Mouse (Mus musculus) layer of hippocampus, adult 18-20 months (tissue): ENCODE results near the gene Cdh3. TPM values are rescaled to one million over a fixed set of nuclear protein-coding genes. Genes with fewer than 3 reads are reported as not detected.
"Not testable (repeated sequence)": the region's sequence is repeated elsewhere in the genome, so short reads cannot be mapped to it uniquely, and the experiment has no call there.

Experiments used
- DNase-seq, 2 experiments: peaks; one replicate each; pipeline ENCODE4 v3.0.0; 2022; ENCODE audit warnings: low spot score in 2 of 2
- total RNA-seq, 2 experiments: library from RNA; stranded (reverse); gene quantifications; 2 replicates each; pipeline ENCODE4 v1.2.3; 2021

Cdh3 gene
- total RNA-seq, 2 experiments from 2014 or later, result 0.25 TPM; not detected in 1

DNA sequence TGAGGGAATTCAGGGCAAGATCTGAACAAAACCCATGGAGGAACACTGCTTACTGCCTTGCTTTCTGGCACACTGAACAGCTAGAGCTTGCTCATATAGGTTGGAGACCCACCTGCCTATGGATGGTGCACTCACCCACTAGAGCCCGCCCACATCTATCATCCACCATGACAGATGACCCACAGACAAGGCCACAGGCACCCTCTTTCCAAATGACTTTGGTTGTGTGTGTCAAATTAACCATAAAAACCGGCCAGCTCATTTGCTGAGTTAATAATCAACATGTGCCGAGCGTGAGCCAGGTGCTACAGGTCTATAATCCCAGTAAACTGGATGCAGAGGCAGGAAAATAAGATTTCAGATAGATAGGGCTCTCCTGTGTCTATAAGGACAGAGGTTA is 59.7 kb downstream of the Cdh3 start:
- no peak for DNase-seq

DNA sequence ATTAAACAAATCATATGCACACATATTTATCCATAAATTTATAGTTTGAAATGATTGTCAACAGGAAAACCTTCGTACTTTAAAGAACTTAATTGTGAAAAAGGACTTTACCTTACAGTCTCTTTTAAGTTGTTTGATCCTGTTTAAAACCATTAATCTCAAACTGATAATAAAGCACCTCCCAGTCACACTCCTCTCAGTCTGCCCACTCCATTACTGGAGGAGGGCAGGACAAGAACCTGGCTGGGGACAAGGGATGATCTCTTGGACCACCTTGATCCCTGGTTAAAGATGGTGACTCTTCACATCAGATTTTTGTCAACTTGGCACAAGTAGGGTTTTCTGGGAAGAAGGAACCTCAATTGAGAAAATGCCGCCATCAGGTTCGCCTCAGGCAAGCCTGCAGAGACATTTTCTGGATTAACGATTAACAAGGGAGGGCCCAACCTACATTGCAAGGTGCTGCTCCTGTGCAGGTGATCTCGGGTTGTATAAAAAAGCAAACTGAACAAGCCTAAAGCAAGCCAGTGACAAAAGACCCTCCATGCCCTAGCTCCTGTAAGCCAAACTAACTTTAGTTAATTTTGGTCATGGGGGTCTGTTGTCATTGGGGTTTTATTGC is 61.0 kb downstream of the Cdh3 start:
- DNase-seq, result no peak

DNA sequence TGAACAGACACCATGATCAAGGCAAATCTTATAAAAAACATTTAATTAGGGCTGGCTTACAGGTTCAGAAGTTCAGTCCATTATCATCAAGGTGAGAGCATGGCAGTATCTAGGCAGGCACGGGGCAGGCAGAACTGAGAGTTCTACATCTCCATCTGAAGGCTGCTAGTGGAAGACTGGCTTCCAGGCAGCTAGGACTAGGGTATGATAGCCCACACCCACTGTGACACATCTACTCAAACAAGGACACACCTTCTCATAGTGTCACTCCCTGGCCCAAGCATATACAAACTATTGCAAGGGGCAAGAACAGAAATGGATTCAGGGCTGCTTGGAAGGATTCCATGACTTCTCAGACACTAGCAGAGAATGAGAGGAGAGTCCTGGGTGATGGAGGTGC is 61.5 kb downstream of the Cdh3 start:
- not testable (repeated sequence) for DNase-seq

DNA sequence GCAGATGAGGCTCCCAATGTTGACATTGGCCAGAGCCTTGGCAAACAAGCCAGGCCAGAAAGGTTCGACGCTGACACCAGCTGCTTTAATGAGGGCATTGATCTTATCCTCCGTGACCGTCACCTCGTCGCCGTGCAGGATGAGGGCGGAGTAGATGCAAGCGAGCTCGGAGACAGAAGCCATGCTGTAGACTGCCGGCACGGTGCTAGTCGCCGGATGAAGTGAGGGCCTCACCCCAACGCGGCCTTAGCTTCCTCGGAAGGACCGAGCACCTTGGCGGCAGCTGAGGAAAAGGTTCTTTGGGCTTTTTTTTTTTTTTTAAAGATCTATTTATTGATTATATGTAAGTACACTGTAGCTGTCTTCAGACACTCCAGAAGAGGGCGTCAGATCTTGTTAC is 62.5 kb downstream of the Cdh3 start, which contains the start of gene Gm10073:
TSS of gene Gm10073 (minus strand) at position 294 of the 400 bp plus-strand sequence.
- not testable (repeated sequence) for DNase-seq

DNA sequence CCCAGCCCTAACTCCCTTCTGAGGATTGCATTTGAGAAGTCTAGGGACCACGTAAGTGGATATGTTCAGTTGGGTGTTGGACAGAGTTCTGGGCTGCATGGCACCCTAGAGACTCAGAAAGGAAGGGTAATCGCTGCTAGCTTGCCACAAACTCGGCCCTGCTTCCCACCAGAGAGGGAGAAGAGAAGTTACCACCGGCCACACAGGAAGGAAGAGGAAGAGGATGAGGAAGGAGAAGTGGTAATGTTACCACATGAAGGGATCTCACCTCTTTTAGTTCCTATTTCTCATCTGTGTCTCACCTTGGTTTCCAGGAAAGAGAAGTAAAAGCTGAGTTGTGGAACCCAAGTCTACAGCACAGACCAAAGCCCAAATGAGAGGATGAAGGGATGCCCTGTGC is 63.6 kb downstream of the Cdh3 start:
- DNase-seq, result no peak

DNA sequence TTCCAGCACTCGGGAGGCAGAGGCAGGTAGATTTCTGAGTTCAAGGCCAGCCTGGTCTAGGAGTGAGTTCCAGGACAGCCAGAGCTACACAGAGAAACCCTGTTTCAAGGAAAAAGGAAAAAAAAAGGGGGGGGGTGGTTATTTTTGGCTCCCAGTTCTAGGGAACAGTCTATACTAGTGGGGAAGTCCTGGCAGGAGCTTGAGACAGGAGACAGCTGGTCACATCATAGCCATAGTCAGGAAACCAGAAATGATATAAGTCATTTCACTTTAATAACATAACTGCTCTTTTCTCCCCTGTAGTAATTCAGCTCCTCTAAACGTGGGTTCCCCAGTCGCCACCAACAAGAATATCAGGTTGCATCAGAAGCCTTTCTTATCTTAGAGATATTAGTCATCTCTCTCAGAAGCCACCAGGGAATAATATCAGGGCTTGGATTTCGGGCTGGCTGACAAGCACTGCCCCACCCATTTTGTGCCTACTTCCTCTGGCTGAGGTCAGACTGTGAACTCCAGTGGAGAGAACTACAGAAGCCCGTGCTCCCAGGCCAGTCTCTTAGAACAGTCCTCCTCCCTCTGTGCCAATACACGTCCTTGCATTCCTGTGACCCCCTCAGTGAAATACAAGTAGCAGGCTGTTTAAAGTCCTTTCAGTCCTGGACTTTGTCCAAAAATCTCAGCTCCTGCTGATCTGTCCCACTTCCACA is 66.3 kb downstream of the Cdh3 start:
- DNase-seq, result no peak

DNA sequence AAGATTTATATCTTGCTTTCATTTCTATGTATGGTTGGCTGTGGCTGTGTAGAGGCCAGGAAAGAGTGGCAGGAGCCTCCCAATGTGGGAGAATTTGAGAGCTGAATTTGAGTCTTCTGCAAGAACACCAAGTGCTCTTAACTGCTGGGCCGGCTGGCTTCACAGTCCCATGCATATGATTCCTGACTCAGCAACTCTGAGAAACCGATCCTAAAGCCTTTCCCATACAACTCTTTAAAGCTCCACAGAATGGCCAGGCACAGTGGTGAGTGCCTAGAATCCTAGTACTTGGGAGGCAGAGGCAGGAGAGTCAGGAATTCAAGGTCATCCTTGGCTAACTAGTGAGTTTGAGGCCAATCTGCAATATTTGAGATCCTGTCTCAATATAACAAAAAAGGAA is 68.8 kb downstream of the Cdh3 start:
- DNase-seq, result no peak

DNA sequence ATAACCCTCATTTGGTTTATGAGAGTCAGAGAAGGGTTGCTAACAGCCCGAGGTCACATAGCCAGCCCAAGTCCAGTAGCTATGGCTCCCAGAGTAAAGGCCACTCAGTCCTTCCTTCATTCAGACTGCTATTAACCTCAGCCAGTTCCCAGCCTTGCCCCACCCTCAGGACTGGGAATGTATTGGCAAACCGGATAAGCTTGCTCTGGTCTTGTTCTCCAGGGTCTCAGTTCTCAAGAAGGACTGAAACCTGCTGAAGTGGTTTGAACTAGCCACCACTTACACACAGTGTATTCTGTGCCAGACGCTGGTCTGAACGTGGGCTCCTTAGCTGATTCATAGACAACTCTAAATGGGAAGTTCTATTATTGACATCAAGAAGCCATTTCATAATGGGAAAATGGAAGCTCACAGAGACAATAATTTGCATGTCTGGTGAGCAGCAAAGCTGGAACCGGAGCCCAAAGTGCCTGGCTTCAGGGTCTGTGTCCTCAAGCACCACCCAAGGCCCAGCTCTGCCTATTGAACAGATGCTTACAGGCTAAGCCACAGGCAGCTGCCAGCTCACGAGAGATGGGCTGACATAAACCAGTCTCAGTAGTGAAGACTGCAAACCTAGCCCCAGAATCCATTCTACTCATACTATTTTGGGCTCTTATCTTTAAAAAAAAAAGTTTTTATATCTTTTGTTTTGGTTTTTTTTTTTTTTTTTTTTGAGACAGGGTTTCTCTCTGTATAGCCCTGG is 70.8 kb downstream of the Cdh3 start:
- DNase-seq, result no peak

DNA sequence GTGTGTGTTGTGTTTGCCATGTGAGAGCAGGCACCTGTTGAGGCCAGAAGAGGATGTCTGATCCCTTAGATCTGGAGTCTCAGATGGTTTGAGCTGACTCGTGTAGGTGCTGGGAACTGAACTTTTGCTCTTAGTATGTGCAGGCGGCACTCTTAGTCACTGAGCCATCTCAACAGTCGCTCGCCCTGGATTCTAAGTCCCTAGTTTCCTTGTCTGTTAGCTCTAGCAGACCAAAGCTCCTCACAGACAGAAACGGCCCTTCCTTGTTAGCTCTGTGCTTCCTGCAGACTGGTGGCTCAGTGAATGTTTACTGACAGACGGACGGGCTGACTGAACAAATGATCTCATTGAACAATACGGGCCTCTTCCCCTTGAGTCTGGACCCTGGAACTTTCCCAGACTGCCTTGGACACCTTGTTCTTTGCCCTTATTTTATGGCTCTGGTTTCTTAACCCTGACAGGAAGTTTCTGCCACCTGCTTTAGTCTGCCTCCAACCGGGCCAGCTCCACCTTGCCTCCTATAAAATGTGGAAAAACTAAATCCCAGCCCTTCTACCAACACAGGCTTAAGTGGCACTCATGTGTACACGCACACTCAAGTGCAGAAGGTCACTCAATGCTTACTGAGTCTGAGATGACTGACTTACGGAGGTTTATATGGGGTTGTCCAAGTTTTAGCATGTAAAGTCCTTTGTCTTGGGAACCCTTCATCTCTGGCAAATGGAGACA is 74.4 kb downstream of the Cdh3 start:
- no peak for DNase-seq

DNA sequence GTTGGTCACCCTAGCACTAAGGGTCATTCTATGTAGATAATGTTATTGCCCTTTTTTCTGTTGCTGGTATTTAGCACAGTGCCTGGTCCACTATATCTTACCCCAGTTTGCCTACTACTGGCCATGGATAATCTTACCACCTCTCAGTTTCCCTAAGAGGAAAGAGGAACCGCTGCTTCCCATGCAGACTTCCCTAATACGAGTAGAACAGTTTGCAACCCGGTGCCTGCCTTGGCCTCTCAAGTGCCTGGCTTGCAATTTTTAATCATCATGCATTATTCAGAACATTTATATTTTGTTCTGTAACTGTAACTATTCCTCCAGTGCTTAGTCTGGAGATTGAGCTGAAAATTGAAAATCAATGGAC is 75.0 kb downstream of the Cdh3 start:
- no peak for DNase-seq

DNA sequence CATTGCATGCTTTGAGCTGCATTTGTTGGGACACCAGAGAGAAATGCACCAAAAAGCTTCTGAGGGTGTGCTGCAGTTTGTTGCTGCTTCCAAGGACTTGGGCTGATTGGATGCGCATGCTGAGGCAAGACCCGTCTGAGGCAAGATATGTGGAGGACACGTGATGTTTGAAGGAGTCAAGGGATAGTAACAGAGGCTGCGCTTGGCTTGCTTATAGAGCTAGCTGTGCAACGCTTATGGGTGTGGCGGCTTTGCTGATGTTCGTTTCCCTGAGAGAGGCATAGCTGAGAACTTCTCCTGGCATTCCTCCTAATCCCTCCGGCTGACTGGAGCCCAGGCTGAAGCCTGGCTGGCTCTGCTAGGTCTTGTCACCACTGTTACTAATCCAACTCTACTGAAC is 76.2 kb downstream of the Cdh3 start:
- no peak for DNase-seq

DNA sequence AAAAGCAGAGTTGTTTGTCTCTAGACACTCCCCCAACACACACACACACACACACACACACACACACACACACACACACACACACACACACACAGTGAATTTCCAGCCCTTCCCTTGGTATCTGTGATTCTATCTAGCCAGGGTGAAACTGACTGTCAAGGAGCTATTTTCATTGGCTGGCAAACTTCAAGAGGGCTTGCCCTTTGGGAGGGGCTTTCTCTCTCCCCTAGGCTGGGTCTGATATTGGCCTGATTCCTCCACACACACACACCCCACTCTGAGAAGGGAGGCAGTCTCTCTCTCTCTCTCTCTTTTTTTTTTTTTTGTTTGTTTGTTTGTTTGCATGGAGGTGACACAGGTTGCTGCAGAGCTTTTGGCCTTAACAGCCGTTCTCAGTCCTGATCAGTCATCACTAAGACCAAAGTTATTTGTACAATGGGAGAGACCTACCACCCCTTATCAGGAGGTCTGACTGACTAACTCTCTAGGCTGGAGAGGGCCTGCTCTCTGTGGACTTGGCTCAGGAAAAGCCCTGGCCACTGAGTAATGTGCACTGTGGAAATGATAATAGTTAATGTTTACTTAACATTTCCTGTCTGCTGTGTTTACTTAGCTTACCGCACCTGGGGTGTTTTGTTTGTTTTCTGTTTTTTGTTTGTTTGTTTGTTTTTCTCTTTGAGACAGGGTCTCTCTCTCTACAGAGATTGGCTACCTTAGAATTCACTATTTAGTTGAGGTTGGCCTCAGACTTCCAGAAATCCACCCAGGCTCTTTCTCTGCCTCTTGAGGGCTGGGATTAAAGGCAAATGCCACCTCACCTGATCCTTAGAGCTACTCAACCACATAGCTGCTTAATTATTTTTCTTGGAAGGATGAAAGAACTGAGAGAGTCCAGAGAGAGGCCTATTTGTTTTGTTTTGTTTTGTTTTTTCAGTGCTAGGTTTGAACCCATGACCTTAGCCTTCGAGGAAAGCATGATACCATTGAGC is 78.0 kb downstream of the Cdh3 start:
- no peak for DNase-seq

DNA sequence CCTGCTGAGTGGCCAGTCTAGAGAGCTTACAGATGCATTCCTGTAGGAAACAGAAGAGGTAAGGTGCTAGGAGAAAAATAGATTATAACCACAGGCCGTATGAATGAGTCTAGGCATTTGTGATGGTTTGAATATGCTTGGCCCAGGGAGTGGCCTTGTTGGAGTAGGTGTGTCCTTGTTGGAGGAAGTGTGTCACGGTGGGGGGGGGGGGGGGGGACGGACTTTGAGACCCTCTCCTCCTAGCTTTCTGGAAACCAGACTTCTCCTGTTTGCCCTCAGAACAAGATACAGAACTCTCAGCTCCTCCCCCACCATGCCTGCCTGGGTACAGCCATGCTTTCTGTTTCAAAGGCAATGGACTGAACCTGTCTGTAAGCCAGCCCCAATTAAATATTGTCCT is 81.8 kb downstream of the Cdh3 start:
- no peak for DNase-seq

DNA sequence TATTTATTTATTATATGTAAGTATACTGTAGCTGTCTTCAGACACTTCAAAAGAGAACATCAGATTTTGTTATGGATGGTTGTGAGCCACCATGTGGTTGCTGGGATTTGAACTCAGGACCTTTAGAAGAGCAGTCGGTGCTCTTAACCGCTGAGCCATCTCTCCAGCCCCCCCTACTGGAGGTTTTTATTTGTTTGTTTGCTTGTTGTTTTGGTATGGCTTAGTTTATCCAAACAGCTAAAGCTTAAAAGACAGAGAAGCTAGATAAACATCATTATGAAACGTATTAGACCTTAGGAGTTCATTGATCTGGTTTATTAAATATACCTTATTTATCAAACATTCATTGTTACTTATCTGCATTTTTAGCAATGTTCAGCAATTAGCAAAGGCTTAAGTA is 84.9 kb downstream of the Cdh3 start:
- not testable (repeated sequence) for DNase-seq

DNA sequence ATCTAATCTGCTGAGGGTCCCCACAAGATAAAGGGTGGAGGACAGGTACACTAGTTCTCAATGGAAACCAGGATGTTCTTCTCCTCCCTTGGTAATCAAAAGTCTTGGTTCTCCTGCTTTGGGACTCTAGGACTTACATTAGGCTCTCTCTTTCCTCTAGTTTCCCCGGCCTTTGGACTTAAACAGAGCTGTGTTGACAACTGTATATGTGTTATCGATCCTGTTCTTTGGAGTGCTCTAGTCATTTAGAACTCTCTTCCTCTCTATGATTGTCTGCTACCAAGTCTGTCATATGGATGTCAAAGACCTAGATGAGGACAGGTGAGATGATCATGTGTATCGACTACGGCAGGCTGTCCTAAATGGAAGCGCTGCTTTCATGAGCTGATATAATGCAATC is 86.4 kb downstream of the Cdh3 start:
- no peak for DNase-seq

DNA sequence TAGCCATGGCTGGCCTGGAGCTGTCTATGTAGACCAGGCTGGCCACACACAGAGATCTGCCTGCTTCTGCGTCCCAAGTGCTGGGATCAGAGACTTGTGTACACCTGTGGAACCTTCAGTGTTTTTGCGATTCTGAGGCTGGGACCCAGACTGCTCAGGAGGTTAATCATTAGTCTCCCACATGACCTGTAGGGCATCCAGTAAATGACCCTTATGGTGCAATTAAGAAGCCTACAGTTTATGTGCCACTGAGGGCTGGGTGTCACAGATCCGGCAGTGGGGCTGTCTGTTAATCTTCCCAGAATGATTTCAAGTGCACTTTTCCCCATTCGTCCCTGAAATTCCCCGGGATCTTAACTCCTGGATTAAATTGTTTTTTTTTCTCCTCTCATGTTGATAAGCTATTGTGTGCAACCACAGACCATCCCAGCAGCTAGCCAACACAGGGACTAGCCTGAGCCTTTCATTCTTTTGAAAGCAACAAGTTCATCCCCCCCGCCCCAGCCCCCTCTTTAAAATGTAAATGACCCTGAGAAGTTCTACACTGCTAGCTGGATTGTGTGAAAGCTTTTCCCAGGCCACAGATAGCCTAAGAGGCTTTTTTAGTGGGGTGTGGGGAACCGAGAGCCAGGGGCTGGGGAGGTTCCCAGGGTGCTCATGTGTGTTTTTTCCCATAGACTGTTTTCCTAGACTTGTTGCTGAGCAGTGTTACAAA is 88.7 kb downstream of the Cdh3 start:
- DNase-seq, result no peak

DNA sequence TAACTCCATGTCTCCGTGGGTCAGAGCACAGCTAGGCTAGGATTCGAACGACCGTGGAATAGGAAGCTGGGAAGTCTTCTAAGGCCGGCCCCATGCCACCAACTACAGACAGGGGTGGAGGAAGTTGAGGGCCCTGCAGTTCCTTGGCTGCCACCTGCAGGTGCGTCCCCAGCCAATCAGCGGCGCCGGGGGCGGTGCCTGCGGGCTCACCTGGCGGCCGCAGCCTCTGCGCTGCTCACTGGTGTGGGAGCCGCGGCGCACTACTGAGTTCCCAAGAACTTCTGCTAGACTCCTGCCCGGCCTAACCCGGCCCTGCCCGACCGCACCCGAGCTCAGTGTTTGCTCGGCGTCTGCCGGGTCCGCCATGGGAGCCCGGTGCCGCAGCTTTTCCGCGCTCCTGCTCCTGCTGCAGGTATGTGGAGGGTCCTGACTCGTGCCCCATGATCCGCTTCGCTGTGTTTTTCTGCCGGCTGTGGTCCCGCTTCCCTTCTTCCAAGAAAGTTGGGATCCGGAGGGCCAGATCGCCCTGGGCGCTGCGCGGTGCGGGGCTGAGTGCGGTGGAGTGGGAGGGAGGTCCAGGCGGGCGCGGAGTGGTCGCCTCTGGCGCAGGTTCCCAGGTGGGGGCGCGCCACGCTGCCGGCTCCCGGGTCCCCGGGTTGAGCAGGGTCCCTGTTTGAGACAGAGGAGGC is 92.6 kb downstream of the Cdh3 start, which contains the start of gene Cdh1:
TSS of gene Cdh1 (plus strand) at position 221 of the 689 bp plus-strand sequence.
- peak in 1 of 2 experiments; percentile 11 for DNase-seq

DNA sequence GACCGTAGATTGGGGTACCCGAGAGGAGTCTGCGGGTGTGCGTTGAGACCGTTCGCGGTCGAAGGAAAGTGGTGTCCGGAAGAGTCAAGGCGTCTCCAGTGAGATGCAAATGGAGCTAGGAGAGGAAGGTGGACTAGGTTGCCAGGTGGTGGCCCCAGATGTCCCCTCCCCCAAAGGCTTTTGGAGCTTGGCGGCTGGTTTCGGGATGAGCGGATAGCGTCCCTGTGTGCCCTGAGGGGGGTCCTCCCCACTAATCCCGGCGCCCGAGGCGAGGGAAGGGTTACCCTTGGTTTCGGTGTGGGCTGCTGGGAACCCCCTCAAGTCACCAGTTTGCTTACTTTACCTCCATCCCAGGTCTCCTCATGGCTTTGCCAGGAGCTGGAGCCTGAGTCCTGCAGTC is 93.2 kb downstream of the Cdh3 start:
- DNase-seq, result no peak

DNA sequence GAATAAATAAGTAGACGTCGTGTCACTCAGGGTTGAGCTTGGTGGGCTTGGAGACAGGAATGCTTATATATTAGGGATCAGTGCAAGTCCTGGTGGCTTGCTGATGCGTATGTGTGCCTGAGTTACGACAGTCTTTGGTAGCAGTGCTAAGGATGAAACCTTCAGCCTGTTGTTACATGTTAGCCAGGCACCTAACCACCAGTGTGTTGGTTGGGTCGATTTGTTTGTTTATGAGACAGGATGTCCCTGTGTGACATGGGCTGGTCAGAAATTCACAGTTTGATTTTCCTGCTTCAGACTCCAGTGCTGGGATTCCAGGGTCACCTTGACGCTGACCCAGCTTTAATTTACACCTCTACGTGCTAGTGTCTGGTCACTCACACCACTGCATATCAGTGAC is 95.0 kb downstream of the Cdh3 start:
- DNase-seq, result no peak
